Mouse (Mus musculus) liver, embryonic 14.5 days (tissue): ENCODE data around the gene Tchp.

Experiments used
- CTCF ChIP-seq: IDR thresholded peaks from 2 replicates; pipeline ENCODE4 v1.5.1; 2016; ENCODE audit warnings: antibody characterized with exemption, low read depth, control low read depth
- EP300 ChIP-seq: IDR thresholded peaks from 2 replicates; pipeline ENCODE4 v1.6.1; 2016; ENCODE audit warnings: antibody characterized with exemption, low read depth

- TF ChIP-seq CTCF (no peak), EP300 (no peak)
These were observed 9.7 kb downstream of the Tchp start for GRCm38 (mm10) chr5:114717292-114717691.
